Mouse (Mus musculus): ENCODE measurements at regions not wholly inside any gene's neighbourhood (a gene's known extent, or its start where the extent isn't known, plus 50 kb on each side); places are given as distances from the start of the nearest gene placed in this dataset.

GRCm38 (mm10) chr8:8231996-8232632 lies 428.9 kb downstream of the Efnb2 start:
- no peak for TF ChIP-seq EP300 (IDR thresholded peaks at IDR 0.05; ENCODE audit: low read depth in 1 of 2, low read length in 2 of 2)
- TF ChIP-seq CTCF (IDR thresholded peaks at IDR 0.05 in 2 of 3, conservative IDR thresholded peaks at IDR 0.05 in 1 of 3; ENCODE audit: control insufficient read depth in 1 of 3, insufficient read depth in 1 of 3, low read depth in 2 of 3, low read length in 3 of 3, poor library complexity in 1 of 3, severe bottlenecking in 1 of 3): no peak
- TF ChIP-seq BHLHE40 (IDR thresholded peaks at IDR 0.05; ENCODE audit: borderline replicate concordance, low read depth, low read length): no peak
- TF ChIP-seq USF1 (IDR thresholded peaks at IDR 0.05; ENCODE audit: low read depth, low read length): no peak
- no peak for TF ChIP-seq GATA1 (IDR thresholded peaks at IDR 0.05; ENCODE audit: low read depth, low read length)
- TF ChIP-seq POLR2AphosphoS5 (IDR thresholded peaks at IDR 0.05; ENCODE audit: borderline replicate concordance, low read depth, low read length): no peak
- no peak for TF ChIP-seq USF2 (IDR thresholded peaks at IDR 0.05; ENCODE audit: borderline replicate concordance in 1 of 2, insufficient read depth in 1 of 2, low read depth in 1 of 2, low read length in 2 of 2)
- TF ChIP-seq ZMIZ1 (IDR thresholded peaks at IDR 0.05; ENCODE audit: low read depth, low read length): no peak
